Mouse (Mus musculus): ENCODE data around the gene Mrgprg. TPM values are rescaled to one million over a fixed set of nuclear protein-coding genes. Genes with fewer than 3 reads are reported as not detected.

The Mrgprg gene
- total RNA-seq, 2 experiments from 2014 or later: not detected

DNA sequence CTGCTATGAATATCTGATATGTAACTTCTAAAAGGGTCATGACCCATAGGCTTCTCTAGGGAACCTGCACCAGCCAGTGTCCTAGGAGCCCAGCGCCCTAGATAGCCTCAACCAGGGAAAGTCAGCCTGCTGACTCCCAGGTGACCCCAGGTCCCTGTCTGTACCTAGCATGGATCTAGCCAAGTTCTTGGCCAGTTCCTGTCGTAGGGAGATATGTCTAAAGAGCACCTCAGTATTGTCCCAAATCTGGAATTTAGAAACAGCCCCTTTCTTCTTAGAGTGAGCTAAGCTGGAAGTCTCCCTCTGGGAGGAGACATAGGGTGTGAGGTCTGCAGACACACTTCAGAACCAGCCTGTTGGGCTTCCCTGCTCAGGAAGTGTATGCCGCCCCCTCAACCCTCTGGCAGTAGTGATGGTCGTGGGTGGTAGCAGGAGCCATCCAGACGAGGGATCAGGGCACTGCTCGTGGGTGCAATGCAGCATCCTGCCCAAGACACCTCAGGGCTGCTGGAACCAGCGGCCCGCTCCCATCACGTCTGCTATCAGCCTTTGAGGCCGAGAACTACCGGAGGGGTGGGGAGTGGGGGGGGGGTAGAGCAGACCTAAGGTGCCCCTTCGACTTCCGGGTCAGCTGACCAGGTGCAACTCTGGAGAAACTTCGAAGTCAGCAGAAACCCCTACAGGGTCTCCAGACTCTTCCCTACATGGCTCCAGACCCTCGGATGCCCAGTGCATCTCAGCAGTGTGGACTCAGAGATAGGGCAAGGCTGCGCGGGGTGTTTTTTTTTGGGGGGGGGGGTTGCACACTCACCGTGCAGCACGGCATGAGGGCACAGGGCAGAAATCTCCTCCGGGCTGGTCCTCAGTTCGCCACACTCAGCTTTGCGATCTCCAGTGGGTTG is 10.4 kb downstream of the Mrgprg start, which contains the start of gene Osbpl5:
Osbpl5 (minus strand) TSS at position 861 of the 902 bp plus-strand sequence.
- no peak for ATAC-seq (ENCODE audit: poor library complexity, severe bottlenecking)

DNA sequence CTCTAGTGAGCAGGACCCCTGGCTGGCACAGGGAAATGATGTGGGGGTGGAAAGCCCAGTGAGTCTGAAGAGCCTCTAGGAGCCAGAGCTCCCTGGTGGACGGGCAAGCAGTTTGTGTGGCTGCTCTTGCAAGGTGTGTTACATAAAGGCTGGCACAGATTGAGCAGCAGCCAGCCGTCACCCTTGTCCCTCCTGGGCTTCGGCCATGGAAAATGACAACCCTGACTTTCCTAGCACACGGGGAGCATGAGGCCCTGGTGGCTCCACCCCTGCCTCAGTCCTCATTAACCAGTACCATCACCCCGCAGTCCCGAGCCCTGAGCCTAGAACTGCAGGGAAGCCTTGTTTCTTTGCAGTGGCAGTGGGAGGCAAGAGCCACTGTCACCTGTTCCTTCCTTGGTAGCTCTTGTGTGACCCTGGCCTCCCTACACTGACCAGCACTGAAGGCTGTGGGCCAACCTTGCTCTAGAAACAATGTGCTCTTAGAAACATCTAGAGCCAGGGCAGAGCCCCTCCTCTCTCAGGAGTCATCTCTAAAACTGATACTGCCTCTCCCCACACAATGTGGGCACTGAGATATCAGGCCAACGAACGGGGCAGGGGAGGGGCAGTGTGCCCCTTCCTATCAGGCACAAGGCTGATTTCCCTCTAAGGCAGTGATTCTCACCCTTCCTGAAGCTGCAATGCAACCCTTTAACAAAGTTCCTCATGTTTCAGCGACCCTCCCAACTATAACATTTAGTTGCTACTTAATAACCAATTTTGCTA is 11.3 kb downstream of the Mrgprg start:
- ATAC-seq (ENCODE audit: poor library complexity, severe bottlenecking): no peak

DNA sequence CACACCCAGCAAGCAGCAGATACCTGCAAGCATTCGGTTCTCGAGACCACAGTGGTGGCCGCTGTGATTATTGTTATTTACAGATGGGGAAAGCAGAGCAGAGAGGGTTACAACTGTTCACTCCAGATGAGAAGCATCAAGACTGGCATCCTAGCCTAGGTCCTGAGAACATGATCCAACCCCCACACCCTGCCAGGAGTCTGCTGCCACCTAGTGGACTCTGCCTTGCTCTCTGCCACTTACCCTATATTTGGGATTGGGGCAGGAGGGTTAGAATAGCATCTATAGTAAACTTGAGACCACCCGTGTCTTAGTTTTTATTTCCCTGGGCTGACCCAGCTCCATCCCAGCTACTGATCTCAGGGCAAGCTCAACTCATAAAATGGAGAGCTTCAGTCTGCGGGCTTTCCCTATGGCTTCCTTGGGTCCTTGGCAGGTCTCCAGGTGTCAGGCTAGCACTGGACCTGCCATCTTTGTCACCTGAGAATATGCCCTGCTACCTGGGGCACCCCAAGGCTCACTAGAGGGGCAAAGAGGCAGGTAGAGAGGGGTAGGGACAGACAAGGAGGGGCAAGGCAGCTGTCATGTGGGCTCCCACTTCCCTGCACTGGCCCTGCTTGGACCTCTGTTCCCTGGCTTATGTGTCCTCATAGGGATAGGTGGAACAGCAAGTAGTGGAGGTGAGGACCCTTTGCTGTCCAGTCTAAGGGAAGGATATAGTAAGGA is 12.6 kb downstream of the Mrgprg start:
- peak; percentile 50 for ATAC-seq (ENCODE audit: poor library complexity, severe bottlenecking)

DNA sequence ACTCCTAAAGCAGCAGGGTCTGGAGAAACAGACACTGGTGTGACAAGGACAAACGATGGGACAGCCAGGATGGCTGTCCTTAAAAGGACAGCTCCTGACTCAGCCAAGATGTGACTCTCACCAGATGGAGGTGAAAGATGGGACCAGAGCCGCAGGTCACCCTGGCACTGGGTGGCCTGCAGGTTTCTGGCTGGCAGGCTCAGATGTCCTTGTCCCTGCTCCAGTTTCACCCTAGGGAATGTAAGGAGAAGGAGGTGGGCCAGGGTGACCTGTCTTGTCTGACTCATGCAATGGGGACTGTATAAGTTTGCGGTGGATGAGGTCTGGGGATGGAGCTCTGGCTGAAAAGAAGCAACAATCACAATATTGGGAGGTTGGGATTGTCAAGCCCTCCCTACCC is 14.2 kb downstream of the Mrgprg start:
- no peak for ATAC-seq (ENCODE audit: poor library complexity, severe bottlenecking)

DNA sequence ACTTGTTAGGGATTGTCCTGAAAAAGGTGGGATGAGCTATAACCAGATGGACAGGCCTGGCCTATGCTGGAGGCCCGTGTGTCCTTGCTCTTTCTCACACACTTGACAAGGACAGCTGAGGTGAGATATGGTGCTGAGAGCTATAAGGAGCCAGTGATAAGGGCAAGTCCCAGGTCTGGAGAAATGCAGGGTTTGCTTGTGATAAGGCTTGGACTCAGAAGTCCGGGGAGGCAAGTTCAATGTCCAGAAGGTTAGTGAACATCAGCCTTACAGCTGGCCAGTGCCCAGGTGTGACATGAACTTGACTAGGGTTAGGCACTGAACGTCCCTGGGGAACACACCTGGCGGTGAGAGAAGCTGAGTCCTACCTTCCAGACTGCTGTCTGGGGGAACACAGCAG is 14.7 kb downstream of the Mrgprg start:
- ATAC-seq (ENCODE audit: poor library complexity, severe bottlenecking): no peak

DNA sequence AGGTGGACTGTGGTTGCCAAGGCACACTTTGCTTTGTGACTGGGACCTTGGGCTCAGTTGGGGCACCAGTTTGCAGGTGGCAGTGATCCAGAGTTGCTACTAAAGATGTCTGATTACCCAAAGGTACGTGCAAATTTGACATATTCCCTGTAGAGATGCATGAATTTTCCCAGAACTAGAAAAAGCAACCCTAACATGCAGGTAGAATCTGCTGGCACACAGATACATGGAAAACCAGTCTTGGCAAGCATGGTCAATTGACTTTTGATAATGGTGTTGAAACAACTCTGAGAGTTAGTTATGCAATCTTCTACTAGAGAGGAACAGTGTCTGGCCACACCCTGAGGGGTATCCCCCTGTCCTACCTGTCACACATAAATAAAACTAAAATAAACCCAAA is 15.4 kb downstream of the Mrgprg start:
- ATAC-seq (ENCODE audit: poor library complexity, severe bottlenecking): 0 out of 2 replicates have a peak, but pooled peaks have one; percentile 39

DNA sequence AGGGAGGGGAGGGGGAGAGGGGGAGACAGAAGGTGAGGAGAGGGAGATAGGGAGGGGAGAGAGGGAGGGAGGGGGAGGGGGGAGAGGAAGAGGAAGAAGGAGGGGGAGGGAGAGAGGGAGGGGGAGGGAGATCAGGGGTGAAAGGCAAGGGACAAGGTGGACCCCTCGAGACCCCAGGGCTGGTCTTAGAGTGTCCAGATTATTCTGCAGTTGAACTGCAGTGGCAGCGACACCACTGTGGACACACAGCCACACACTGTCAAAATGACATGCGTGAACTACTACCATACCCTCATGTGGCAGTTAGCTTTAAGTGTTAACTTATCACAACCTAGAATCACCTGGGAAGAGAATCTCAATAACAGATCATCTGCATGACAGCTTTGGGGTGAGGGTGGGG is 17.7 kb downstream of the Mrgprg start:
- ATAC-seq (ENCODE audit: poor library complexity, severe bottlenecking): no peak

DNA sequence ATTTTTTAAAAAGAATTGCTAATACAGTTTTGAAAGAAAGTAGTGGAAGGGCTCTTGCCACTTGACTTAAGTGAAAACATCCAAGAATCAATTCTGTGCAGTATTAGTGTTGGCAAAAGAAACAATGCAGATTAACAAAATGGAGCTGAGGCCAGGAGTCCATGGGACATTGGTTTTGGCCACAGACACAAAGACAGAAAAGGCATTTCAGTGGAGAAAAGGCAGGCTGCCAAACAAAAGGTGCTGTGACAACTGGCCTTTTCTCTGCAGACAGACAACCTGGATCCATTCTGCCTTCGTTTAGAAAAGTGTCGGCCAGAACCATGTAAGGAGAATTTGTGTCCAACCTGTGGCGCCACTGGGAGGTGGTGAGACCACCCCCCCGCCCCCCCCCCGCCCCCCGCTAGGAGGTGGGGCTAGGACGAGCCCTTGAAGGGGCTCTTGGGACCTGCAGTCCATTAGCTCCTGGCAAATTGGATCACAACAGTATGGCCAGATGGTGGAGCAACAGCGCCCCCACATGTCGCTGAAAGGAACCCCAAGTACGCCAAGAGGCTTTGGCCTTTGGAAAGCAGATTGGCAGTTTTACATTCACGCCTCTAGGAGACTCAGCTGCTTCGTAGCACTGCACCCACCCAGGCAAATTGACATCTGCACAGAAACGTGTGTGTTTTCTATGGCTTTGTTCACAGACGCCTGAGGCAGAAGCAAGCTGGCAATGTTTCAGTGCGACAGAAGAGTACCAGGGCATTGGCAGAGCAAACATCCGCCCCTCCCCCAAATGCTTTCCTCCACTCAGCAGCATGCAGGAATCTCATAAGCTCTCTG is 18.5 kb downstream of the Mrgprg start:
- peak; percentile 84 for ATAC-seq (ENCODE audit: poor library complexity, severe bottlenecking)

DNA sequence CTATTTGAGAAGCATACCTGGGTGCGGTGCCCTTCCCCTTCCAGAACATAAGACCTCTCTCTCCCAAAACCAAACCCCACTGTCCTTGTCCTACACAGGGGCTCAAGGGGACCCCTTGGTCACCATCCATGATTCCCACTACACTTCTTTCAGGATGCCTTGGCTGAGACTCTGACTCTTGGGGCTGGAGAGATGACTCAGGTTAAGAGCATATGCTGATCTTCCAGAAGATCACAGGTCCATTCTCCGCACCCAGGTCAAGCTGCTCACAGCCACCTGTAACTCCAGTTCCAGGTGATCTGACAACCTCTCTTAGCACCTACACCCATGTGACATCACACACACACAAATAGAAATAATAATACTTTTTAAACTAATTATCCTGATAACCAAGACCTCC is 26.1 kb downstream of the Mrgprg start:
- no peak for ATAC-seq (ENCODE audit: poor library complexity, severe bottlenecking)

DNA sequence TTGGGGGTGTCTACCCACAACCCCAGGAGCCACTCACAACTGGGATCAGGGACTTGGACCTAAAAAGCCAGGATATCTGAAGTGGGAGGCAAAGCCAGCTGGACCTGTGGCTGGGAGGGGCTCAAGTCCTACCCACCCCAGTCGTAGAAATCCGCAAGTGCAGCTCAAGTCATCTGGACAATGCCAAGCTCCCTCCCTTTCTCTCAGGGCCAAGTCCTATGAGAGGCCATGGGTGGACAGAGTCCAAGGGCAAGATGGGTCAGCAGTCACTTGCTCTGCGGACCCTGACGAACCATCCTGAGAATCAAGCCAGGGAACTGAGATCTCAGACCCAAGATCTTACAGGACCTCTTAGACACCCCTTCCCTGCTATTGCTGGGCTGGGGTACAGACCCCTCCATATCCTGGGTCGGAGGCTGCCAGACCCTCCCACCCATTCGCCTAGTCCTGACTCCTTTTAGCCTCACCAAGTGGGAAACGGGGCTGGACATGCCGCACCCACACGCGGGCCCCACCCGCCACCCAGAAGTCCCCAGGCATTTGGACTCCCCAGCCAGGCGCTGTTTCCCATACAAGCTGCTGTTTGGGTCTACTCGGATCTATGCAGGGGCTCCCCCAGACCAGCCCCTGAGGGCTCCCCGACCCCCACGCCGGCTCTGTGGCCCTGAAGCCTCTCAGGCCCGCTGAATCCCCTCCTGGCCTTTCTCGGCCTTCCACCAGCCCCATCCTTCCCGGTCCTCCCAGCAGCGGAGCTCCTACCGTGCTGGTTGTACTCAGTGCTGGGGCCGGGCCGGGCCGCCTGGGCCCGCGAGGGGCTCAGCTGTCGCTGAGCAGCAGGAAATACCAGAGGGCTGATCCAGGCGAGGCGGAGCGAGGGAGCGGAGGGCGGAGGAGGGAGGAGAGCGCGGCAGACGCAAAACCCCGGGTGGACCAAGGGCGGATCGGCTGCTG is 27.0 kb downstream of the Mrgprg start:
- peak; percentile 59 for ATAC-seq (ENCODE audit: poor library complexity, severe bottlenecking)

DNA sequence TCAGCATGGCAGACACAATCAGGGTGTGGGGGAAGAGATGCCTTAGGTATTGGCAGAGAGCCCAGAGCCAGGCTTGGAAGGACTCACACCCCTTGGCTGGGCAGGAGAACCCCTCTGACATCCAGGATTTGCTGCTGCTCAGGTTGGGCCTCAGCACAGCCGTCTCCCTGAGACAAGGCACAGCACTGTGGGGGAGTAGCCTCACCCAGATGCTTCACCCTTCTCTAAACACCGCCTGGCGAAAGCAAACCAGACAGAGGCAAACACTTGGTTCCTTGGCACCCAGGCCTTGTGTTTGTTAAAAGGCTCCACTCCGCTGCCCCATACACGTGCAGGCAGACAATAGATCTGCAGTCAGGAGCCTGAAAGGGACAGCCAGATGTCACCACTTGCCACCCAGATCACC is 28.2 kb downstream of the Mrgprg start:
- no peak for ATAC-seq (ENCODE audit: poor library complexity, severe bottlenecking)

DNA sequence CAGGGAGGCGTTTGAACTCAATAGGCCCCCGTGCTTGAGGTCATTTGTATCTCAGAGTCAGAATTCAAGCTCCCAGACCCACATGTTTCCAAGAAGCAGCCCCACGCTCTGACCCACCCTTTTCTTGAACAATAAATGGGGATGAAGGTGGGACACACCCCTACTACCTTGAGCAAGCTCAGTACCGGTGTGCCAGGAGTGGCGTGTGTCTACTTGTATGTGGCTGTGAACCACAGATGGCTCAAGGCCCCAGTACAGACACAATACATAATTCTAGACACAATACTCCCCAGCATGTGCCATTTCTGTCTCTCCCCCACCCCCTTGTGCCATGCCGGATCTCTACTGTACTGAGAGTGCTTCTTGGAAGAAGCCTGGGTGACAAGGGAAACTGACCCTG is 28.6 kb downstream of the Mrgprg start:
- ATAC-seq (ENCODE audit: poor library complexity, severe bottlenecking): no peak

DNA sequence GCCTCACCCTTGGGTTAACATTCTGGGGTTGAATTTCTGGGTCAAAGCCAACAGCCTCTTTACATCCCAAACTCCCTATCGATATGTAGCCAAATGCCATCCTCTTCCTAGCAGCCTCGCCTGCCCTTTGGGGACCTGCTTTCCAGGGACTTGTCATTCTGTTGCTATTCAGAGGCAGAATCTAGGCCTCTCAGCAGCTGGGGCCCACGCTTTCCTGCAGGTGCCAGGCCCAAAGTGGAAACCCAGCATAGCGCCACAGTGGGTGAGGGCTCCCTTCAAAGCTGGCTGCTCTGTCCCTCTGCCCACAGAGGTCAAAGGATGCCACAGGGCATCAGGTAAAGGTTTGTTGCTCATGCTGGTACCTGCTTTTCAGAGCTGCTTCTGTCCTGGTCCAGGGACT is 33.0 kb downstream of the Mrgprg start:
- no peak for ATAC-seq (ENCODE audit: poor library complexity, severe bottlenecking)

DNA sequence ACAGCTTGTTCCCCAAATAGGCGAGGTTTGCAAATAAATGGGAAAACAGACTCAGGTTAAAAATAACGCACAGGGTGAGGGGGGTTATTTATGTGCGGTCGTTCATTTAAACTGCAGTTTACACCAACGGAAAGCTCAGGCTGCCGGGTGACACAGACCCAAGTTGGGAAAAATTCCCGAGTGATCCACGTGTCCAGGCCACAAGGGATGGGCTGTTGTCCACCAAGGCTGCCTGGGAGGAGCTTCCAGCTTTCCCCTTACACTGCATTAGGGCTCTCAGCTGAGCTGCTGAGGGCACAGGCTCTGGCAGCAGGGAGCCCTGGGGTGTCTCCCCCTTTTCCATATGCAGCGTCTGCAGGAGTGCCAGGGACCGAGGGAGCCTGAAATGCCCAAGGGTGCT is 36.9 kb downstream of the Mrgprg start:
- ATAC-seq (ENCODE audit: poor library complexity, severe bottlenecking): no peak

DNA sequence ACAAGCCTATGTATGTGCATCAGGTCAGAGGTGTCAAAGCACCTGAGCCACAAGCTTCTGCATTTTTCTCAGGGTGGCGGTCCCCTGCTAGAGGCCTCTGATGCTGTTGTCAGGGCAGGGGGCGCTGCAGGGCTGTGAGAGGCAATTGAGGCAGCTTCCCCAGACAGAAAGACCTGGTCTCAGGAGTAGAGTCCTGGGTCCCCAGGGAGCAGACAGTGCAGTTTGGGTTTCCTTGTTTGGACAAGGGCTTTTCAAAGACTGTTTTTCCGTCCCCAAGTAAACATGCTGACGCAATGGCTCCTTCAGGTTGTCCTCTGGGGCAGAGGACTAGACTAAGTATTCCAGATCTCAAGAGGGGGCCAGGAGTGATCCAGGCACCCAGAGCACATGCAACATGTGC is 40.4 kb downstream of the Mrgprg start:
- ATAC-seq (ENCODE audit: poor library complexity, severe bottlenecking): no peak

DNA sequence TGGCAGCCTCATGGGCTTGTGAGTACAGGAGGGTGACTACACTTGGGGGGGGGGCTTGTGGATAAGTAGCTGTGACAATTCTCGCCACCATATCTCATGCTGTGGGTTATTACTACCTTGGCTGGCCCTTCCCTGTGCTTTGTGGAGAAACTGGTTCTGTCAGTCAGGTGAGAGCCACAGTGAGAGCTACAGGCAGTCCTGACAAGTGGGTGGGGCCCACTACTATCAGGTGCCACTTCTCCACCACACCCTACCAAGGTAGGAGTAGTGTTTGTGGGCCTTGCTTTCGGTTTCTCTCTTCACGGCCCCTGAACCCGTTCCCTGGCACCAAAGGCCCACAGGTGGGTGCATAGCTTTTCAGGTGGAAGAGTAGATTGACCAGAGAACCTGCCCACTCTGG is 43.0 kb downstream of the Mrgprg start:
- no peak for ATAC-seq (ENCODE audit: poor library complexity, severe bottlenecking)

DNA sequence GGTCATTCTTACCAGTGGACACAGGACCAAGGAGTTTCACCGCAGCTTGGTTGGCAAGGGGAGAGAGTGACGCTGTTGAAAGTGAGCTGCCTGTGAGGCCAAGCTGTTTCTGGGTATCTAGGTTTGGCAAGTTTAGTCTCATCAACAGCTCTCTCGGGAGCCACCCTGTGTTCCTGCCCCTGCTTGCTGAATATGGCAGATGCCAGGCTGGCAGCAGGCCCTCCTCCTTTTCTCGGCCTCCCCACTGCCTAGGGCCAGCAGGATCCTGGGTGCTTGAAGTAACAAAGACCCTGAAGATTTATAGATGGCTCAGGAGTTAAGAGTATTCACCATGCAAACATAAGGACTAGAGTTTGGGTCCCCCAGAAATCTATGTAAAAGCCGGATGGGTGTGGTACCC is 44.1 kb downstream of the Mrgprg start:
- ATAC-seq (ENCODE audit: poor library complexity, severe bottlenecking): no peak

DNA sequence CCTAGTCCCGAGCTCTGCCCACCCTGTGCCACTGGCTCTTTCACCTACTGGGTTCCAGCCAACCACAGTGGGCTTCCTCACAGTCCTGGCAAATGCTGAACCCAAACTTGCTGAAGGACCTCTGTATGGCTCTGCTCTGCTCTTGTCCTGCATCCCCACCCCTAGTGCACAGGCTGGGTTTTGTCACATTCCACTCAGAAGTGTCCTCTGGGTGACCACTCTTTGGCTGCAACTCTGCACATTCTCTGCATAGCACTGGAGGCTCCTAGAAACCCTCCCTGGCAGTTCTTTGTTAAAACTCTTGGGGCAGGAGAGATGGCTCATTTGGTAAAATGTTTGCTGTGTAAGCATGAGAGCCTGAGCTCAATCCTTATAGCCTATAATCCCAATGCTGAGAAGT is 49.0 kb downstream of the Mrgprg start:
- ATAC-seq (ENCODE audit: poor library complexity, severe bottlenecking): no peak
